Mouse (Mus musculus) thymus, adult 2 months (tissue): Measurements from ENCODE around the gene Plcl1. TPM values are rescaled to one million over a fixed set of nuclear protein-coding genes. Genes with fewer than 3 reads are reported as not detected.

Experiments used
- DNase-seq: peaks from one replicate; pipeline ENCODE4 v3.0.0; 2021
- H3K27ac ChIP-seq: fragments of 200-500 bp; 2 replicates; pipeline ENCODE4 v1.5.1; 2012; ENCODE audit warnings: low read length, control low read depth; ENCODE audit not compliant: control insufficient read depth, insufficient read depth
- H3K27me3 ChIP-seq: fragments of 200-500 bp; 2 replicates; pipeline ENCODE4 v1.6.1; 2012; ENCODE audit warnings: mild to moderate bottlenecking, low read length, moderate library complexity, mixed read lengths; ENCODE audit not compliant: control insufficient read depth, insufficient read depth
- H3K36me3 ChIP-seq: fragments of 200-500 bp; 2 replicates; pipeline ENCODE4 v1.6.1; 2012; ENCODE audit warnings: mild to moderate bottlenecking, low read length, moderate library complexity; ENCODE audit not compliant: control insufficient read depth, insufficient read depth
- H3K4me1 ChIP-seq: fragments of 200-500 bp; replicated peaks from 2 replicates; pipeline ENCODE4 v1.6.1; 2012; ENCODE audit warnings: low read length; ENCODE audit not compliant: control insufficient read depth, insufficient read depth
- H3K4me3 ChIP-seq: fragments of 200-500 bp; 2 replicates; pipeline ENCODE4 v1.5.1; 2012; ENCODE audit warnings: mild to moderate bottlenecking, low read length, control low read depth, moderate library complexity; ENCODE audit not compliant: control insufficient read depth, insufficient read depth
- CTCF ChIP-seq: fragments of 200-500 bp; IDR thresholded peaks from 2 replicates; pipeline ENCODE4 v1.5.1; 2012; ENCODE audit warnings: mild to moderate bottlenecking, control low read depth, low read length, moderate library complexity, borderline replicate concordance; ENCODE audit not compliant: control insufficient read depth, poor library complexity, insufficient read depth; ENCODE audit errors: extremely low read depth
- POLR2A ChIP-seq: fragments of 200-500 bp; IDR thresholded peaks from 2 replicates; pipeline ENCODE4 v1.6.1; 2012; ENCODE audit warnings: mild to moderate bottlenecking, low read length, control low read depth, moderate library complexity; ENCODE audit not compliant: control insufficient read depth, poor library complexity, insufficient read depth; ENCODE audit errors: extremely low read depth
- WGBS: fragments of 180-500 bp; shearing (Covaris S2); methylation state at CpG from one replicate; pipeline ENCODE4 v1.1.7; 2018; 5-methylcytosine and 5-hydroxymethylcytosine counted together
- polyA plus RNA-seq: library from polyadenylated mRNA; depleted of rRNA; stranded (reverse); fragments of >200 nt; gene quantifications from 2 replicates; pipeline ENCODE4 v1.2.3, GENCODE M21; 2012

The Plcl1 gene
- polyA plus RNA-seq, 1 experiment: 2.7 TPM

DNA sequence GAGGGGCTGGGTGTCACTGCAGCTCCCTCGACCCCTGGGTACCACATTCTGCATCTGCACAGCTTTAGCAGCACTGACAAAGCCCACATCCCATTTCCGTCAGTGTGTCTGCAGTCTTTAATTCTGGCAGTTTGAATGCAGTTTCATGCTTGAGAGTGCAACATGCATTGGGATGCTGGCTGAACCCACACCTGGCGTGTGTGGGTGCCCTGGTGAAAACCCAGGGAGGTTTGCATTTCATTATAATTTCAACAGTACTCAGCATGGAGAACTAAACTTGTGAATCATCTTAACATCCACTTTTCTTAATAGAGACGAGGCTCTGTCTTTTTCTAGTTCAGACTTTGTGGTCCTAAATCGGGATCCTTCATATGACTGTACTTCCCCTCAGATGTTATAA is 261.1 kb downstream of the Plcl1 start:
- WGBS: 88% methylated on average over 5 of the region's 5 CpGs
- Histone ChIP-seq H3K4me3 (no peak overlapping the region), H3K4me1 (no peaks in the 10 kb centered on the region), H3K27ac (no peak overlapping the region), H3K27me3 (no peaks in the 10 kb centered on the region), H3K36me3 (no peaks in the 10 kb centered on the region)
- DNase-seq: no peak
- TF ChIP-seq POLR2A (no peak), CTCF (no peak)

DNA sequence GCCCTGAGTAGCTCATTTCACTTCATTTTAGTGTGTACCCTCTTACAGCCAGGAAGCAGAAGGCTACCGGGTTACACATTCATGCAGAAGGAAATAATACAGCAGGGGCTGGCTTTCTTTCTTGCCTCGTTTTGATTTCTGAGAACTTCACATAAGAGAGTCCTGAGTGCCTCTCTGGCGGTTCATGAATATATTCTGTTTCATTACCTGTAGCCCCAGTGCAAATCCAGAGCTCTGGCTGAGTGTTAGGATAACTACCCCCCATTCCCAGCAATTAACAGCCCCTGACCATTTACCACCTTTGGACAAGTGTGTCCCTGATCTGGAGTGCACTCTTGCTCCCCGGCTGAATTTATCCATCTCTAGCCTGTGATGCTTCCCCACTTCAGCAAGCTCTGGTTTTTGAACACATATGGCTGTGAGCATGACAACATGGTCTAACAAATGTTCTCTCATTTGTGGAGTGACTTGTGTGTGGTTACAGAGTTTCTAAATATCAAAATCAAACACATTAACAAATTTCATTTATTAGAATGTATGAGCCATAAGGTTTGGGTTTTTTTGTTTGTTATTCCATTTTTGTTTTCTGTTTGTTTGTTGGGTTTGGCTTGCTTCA is 263.0 kb downstream of the Plcl1 start:
- Histone ChIP-seq H3K4me3 (no peak overlapping the region), H3K4me1 (no peaks in the 10 kb centered on the region), H3K27me3 (no peaks in the 10 kb centered on the region), H3K36me3 (no peaks in the 10 kb centered on the region), H3K27ac (no peak overlapping the region)
- no peak for TF ChIP-seq CTCF
- TF ChIP-seq POLR2A: no peak
- no peak for DNase-seq
- WGBS: 61% methylated on average over 4 of the region's 4 CpGs

DNA sequence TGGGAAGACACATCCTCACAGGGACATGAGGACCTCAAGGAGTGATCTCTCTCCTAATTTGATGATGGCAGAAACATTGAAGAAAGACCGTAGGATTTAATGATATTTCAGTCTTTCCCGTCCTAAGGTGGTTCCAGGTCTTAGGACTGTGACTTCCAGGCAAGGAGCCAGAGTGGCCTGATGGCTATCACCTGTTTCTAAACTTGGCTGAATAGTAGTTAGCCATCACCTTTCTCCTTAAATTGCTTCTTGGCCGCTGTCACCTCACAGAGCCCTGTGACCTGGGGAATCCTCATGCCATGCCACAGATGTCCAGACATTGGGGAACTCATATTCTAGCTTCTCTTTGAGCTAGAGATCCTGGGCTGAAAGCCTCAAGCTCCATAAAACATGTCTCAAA is 277.0 kb downstream of the Plcl1 start:
- Histone ChIP-seq H3K4me1 (no peaks in the 10 kb centered on the region), H3K36me3 (no peaks in the 10 kb centered on the region), H3K27me3 (no peaks in the 10 kb centered on the region), H3K4me3 (no peak overlapping the region), H3K27ac (no peak overlapping the region)
- TF ChIP-seq POLR2A (no peak), CTCF (no peak)
- no peak for DNase-seq
- WGBS: 98% methylated on average over 3 of the region's 3 CpGs

DNA sequence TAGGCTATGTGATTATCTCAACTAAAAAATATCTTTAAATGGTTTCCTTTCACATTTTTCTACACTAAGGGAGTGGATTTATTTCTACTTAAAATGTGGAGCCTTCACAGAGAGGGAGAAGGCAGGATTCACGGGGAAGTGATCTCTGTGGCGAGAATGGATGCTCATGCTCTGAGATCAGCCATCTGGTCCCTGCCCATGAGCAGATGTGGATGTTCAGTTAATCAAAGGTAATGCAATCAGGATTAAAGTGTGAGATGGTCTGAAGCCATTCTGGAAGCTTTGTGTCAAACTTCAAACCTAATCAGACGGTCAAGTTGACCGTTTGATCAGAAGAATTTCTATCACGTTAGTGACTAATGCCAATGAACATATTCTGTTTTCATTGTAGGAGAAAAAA is 280.5 kb downstream of the Plcl1 start:
- no peak overlapping the region for H3K27ac ChIP-seq
- WGBS: 96% methylated on average over 5 of the region's 5 CpGs
- no peaks in the 10 kb centered on the region for H3K36me3 ChIP-seq
- H3K4me1 ChIP-seq: no peaks in the 10 kb centered on the region
- no peak for DNase-seq
- TF ChIP-seq CTCF (no peak), POLR2A (no peak)
- H3K4me3 ChIP-seq: no peak overlapping the region
- H3K27me3 ChIP-seq: no peaks in the 10 kb centered on the region

DNA sequence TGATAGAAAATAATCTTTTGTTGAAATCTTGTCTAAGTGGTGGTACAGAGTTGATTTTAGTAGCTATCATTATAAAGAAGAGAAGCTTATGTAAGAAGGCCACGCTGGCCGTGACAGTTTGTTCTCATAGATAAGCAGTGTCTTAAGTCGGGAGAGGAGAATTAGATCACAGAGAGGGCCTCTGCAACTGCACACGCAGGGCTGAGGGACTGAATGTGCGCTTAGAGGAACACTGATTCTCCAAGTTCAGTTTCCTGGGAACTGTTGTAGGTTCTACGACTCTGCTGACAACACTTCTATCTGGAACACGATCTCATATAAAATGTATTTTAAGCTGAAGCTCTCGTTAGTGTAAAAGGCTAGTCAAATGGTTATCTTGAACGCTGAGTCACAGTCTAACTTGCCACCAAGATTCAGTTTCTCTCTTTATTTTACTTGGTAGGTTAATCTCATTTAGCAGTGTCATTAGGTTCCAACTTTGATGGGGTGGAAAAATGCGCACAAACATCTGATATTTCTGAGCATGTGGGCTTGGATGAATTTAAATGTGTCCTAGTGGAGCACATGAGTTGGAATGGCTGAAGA is 288.0 kb downstream of the Plcl1 start:
- TF ChIP-seq CTCF (no peak), POLR2A (no peak)
- Histone ChIP-seq H3K4me3 (no peak overlapping the region), H3K27ac (no peak overlapping the region), H3K27me3 (no peaks in the 10 kb centered on the region), H3K36me3 (no peaks in the 10 kb centered on the region), H3K4me1 (no peaks in the 10 kb centered on the region)
- WGBS: 88% methylated on average over 10 of the region's 10 CpGs
- no peak for DNase-seq

DNA sequence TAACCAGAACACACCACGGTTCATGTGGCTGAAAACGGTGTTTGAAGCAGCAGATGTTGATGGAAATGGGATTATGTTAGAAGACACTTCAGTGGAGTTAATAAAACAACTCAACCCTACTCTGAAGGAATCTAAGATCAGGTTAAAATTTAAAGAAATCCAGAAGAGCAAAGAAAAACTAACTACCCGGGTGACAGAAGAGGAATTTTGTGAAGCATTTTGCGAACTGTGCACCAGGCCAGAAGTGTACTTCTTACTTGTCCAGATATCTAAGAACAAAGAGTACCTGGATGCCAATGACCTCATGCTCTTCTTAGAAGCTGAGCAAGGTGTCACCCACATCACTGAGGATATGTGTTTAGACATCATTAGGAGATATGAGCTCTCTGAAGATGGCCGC is 290.5 kb downstream of the Plcl1 start:
- 97% methylated on average over 5 of the region's 5 CpGs for WGBS
- no peak for DNase-seq
- H3K27ac ChIP-seq: no peak overlapping the region
- no peaks in the 10 kb centered on the region for H3K36me3 ChIP-seq
- no peaks in the 10 kb centered on the region for H3K4me1 ChIP-seq
- TF ChIP-seq POLR2A (no peak), CTCF (no peak)
- H3K27me3 ChIP-seq: no peaks in the 10 kb centered on the region
- no peak overlapping the region for H3K4me3 ChIP-seq
